Mouse (Mus musculus) small intestine, adult 2 months (tissue): ENCODE measurements around the gene Cul7. TPM values are rescaled to one million over a fixed set of nuclear protein-coding genes. Genes with fewer than 3 reads are reported as not detected.

Experiments
- H3K27ac ChIP-seq: fragments of 200-500 bp; 2 replicates; pipeline ENCODE4 v1.5.1; 2012; ENCODE audit warnings: low read depth, low read length, control low read depth, inconsistent platforms; ENCODE audit not compliant: insufficient read depth
- H3K27me3 ChIP-seq: fragments of 200-500 bp; 2 replicates; pipeline ENCODE4 v1.6.1; 2012; ENCODE audit warnings: mild to moderate bottlenecking, moderate library complexity, low read length, inconsistent platforms; ENCODE audit not compliant: control insufficient read depth, insufficient read depth
- H3K36me3 ChIP-seq: fragments of 200-500 bp; 2 replicates; pipeline ENCODE4 v1.6.1; 2012; ENCODE audit warnings: mild to moderate bottlenecking, low read length, control low read depth, inconsistent platforms; ENCODE audit not compliant: control insufficient read depth, insufficient read depth
- H3K4me1 ChIP-seq: fragments of 200-500 bp; 2 replicates; pipeline ENCODE4 v1.6.1; 2012; ENCODE audit warnings: low read length, inconsistent platforms, mixed read lengths; ENCODE audit not compliant: control insufficient read depth, insufficient read depth, insufficient read length
- H3K4me3 ChIP-seq: fragments of 200-500 bp; 2 replicates; pipeline ENCODE4 v1.5.1; 2012; ENCODE audit warnings: low read depth, mild to moderate bottlenecking, control low read depth, inconsistent platforms, low read length, moderate library complexity
- CTCF ChIP-seq: fragments of 200-500 bp; IDR thresholded peaks from 2 replicates; pipeline ENCODE4 v1.5.1; 2012; ENCODE audit warnings: low read depth, mild to moderate bottlenecking, control low read depth, inconsistent platforms, low read length, moderate library complexity, mixed read lengths; ENCODE audit not compliant: insufficient replicate concordance, insufficient read length; ENCODE audit errors: extremely low read depth
- POLR2A ChIP-seq: fragments of 200-500 bp; IDR thresholded peaks from 2 replicates; pipeline ENCODE4 v1.6.1; 2012; ENCODE audit warnings: low read depth, mild to moderate bottlenecking, control low read depth, inconsistent platforms, low read length, moderate library complexity
- WGBS: fragments of 180-500 bp; shearing (Covaris S2); methylation state at CpG from one replicate; pipeline ENCODE4 v1.1.7; 2018; 5-methylcytosine and 5-hydroxymethylcytosine counted together
- polyA plus RNA-seq: library from polyadenylated mRNA; depleted of rRNA; stranded (reverse); fragments of >200 nt; gene quantifications from 2 replicates; pipeline ENCODE4 v1.2.3, GENCODE M21; 2012

Gene Cul7
- polyA plus RNA-seq, 1 experiment, result 12.1 TPM

- WGBS, result 61% methylated on average over 16 of the region's 16 CpGs
- peaks cover 6% of the 10 kb centered on the region for H3K4me1 ChIP-seq
- H3K27me3 ChIP-seq, result no peaks in the 10 kb centered on the region
- H3K36me3 ChIP-seq, result no peaks in the 10 kb centered on the region
- TF ChIP-seq POLR2A, result no peak
- TF ChIP-seq CTCF, result no peak
- no peak overlapping the region for H3K4me3 ChIP-seq
- H3K27ac ChIP-seq, result no peak overlapping the region
Observed at GRCm38 (mm10) chr17:46619683-46620357, 30.3 kb upstream of the Cul7 start.

GRCm38 (mm10) chr17:46621324-46621723 lies 28.8 kb upstream of the Cul7 start:
- H3K27ac ChIP-seq, result no peak overlapping the region
- H3K4me1 ChIP-seq, result peaks cover 6% of the 10 kb centered on the region
- no peaks in the 10 kb centered on the region for H3K36me3 ChIP-seq
- no peaks in the 10 kb centered on the region for H3K27me3 ChIP-seq
- no peak overlapping the region for H3K4me3 ChIP-seq
- no peak for TF ChIP-seq CTCF
- TF ChIP-seq POLR2A, result no peak
- WGBS, result 73% methylated on average over 15 of the region's 15 CpGs

GRCm38 (mm10) chr17:46622269-46622668 lies 27.9 kb upstream of the Cul7 start:
- H3K27me3 ChIP-seq, result no peaks in the 10 kb centered on the region
- peaks cover 6% of the 10 kb centered on the region for H3K4me1 ChIP-seq
- peak overlapping the region; percentile 23; the same call in 1 of the 2 replicates for H3K27ac ChIP-seq
- 78% methylated on average over 11 of the region's 11 CpGs for WGBS
- no peaks in the 10 kb centered on the region for H3K36me3 ChIP-seq
- TF ChIP-seq CTCF (no peak), POLR2A (no peak)
- no peak overlapping the region for H3K4me3 ChIP-seq

GRCm38 (mm10) chr17:46623819-46624557 lies 26.1 kb upstream of the Cul7 start:
- TF ChIP-seq CTCF (no peak), POLR2A (no peak)
- WGBS, result 46% methylated on average over 10 of the region's 10 CpGs
- H3K4me1 ChIP-seq, result peaks cover 6% of the 10 kb centered on the region

GRCm38 (mm10) chr17:46624598-46624997 lies 25.5 kb upstream of the Cul7 start:
- Histone ChIP-seq H3K27me3 (no peaks in the 10 kb centered on the region), H3K36me3 (no peaks in the 10 kb centered on the region), H3K27ac (no peak overlapping the region), H3K4me3 (no peak overlapping the region), H3K4me1 (peaks cover 6% of the 10 kb centered on the region)
- WGBS, result 79% methylated on average over 12 of the region's 12 CpGs
- TF ChIP-seq CTCF, result no peak
- TF ChIP-seq POLR2A, result no peak

More at GRCm38 (mm10) chr17:46623819-46624557, 26.1 kb upstream of the Cul7 start:
- Histone ChIP-seq H3K36me3 (no peaks in the 10 kb centered on the region), H3K4me3 (no peak overlapping the region), H3K27ac (no peak overlapping the region), H3K27me3 (no peaks in the 10 kb centered on the region)

GRCm38 (mm10) chr17:46627409-46627808 lies 22.7 kb upstream of the Cul7 start:
- TF ChIP-seq POLR2A (no peak), CTCF (no peak)
- H3K27me3 ChIP-seq, result no peaks in the 10 kb centered on the region
- H3K36me3 ChIP-seq, result peaks cover 16% of the 10 kb centered on the region
- WGBS, result 81% methylated on average over 6 of the region's 6 CpGs
- H3K4me3 ChIP-seq, result no peak overlapping the region
- H3K27ac ChIP-seq, result no peak overlapping the region
- peaks cover 5% of the 10 kb centered on the region for H3K4me1 ChIP-seq

GRCm38 (mm10) chr17:46628471-46628790 lies 21.7 kb upstream of the Cul7 start:
- H3K4me3 ChIP-seq, result peak overlapping the region; percentile 77
- peaks cover 5% of the 10 kb centered on the region for H3K4me1 ChIP-seq
- no peak for TF ChIP-seq CTCF
- no peak for TF ChIP-seq POLR2A
- H3K36me3 ChIP-seq, result peaks cover 25% of the 10 kb centered on the region
- H3K27me3 ChIP-seq, result no peaks in the 10 kb centered on the region
- no peak overlapping the region for H3K27ac ChIP-seq
- under 1% methylated on average over 13 of the region's 13 CpGs for WGBS
